ENCODE assay signal across 8 mouse cellular contexts in the genomic region with DNA sequence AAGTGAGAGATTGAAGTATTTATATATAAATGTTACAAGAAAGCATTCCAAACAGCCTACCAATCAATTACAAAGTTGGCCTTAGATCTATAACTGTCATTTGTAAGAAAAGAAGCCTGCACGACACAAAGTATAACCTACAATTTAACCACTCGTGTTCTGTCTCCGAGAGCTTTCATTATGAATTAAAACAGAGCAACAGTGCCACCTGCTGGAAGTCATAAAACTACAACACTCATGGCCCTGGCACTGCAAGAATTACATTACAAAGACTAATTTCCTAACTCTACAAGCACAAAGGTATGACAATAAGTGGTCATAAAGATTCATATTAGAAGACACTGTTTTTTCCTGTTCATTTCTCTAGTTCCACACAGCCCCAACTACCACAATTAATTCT. TPM values are rescaled to one million over a fixed set of nuclear protein-coding genes. Genes with fewer than 3 reads are reported as not detected.
A peak's percentile ranks its signal among the peaks of the same experiment; 100 is the strongest.
DNase-seq lines count a peak whose midpoint lies in the region; ATAC-seq and TF ChIP-seq lines count a peak whose summit lies in the region.

No protein-coding gene starts in this region.

- H3K27me3 ChIP-seq in limb, embryonic 11.5 days (ENCODE audit: control insufficient read depth, insufficient read depth, low read length): no peaks in the 10 kb centered on the region
- H3K27me3 ChIP-seq in limb, embryonic 10.5 days (ENCODE audit: low read depth, poor library complexity, severe bottlenecking): no peaks in the 10 kb centered on the region
- no peaks in the 10 kb centered on the region for H3K27me3 ChIP-seq in midbrain, postnatal 0 days (ENCODE audit: insufficient read depth, low read length)

- no peak overlapping the region for H3K4me3 ChIP-seq in limb, embryonic 11.5 days (ENCODE audit: low read depth, low read length)
- no peak overlapping the region for H3K4me3 ChIP-seq in limb, embryonic 10.5 days
- no peak overlapping the region for H3K4me3 ChIP-seq in midbrain, postnatal 0 days (ENCODE audit: low read depth, low read length)

- peaks cover 3% of the 10 kb centered on the region; the same call in 1 of the 2 replicates for H3K4me1 ChIP-seq in limb, embryonic 11.5 days (ENCODE audit: control insufficient read depth, insufficient read depth, low read length)
- peaks cover 3% of the 10 kb centered on the region; the same call in 1 of the 2 replicates for H3K4me1 ChIP-seq in limb, embryonic 10.5 days
- H3K4me1 ChIP-seq in midbrain, postnatal 0 days (ENCODE audit: insufficient read depth, low read length): no peaks in the 10 kb centered on the region

- DNase-seq in limb, embryonic 11.5 days (ENCODE audit: low spot score): peak; percentile 69
- no peak for DNase-seq in limb, embryonic 10.5 days (ENCODE audit: low spot score)
- peak; percentile 92 for DNase-seq in NIH3T3 (ENCODE audit: low read depth)
- peak; percentile 24 to 70 for DNase-seq in cerebellum, postnatal 25 days
- DNase-seq in heart, postnatal 14 days: peak; percentile 39 to 64
- DNase-seq in layer of hippocampus, adult 9-11 months: peak; percentile 34
- DNase-seq in midbrain, postnatal 0 days (ENCODE audit: low spot score): peak; percentile 72
- no peak for DNase-seq in urinary bladder, postnatal 4 days (ENCODE audit: low spot score in 2 of 2)

- H3K9ac ChIP-seq in limb, embryonic 11.5 days (ENCODE audit: low read length): no peak overlapping the region
- no peak overlapping the region for H3K9ac ChIP-seq in midbrain, postnatal 0 days (replicated peaks; ENCODE audit: low read length, poor library complexity, severe bottlenecking)

- peak; percentile 84 for TF ChIP-seq CTCF in midbrain, postnatal 0 days (IDR thresholded peaks at IDR 0.05)

- H3K36me3 ChIP-seq in limb, embryonic 11.5 days (ENCODE audit: control insufficient read depth, insufficient read depth, low read length): peaks cover 20% of the 10 kb centered on the region
- H3K36me3 ChIP-seq in limb, embryonic 10.5 days: peaks cover 89% of the 10 kb centered on the region
- H3K36me3 ChIP-seq in midbrain, postnatal 0 days (ENCODE audit: insufficient read depth, low read length): peaks cover 15% of the 10 kb centered on the region

- intact Hi-C loops in heart, postnatal 14 days (cut with DNase I): loop anchor here (10.0 kb wide), 1 partner anchor 1138 kb away; no protein-coding TSS in a partner anchor

- H3K4me2 ChIP-seq in limb, embryonic 11.5 days (ENCODE audit: low read depth, severe bottlenecking): no peak overlapping the region
- no peak overlapping the region for H3K4me2 ChIP-seq in midbrain, postnatal 0 days (ENCODE audit: low read depth, low read length, poor library complexity, severe bottlenecking)

- no peaks in the 10 kb centered on the region for H3K9me3 ChIP-seq in limb, embryonic 11.5 days (ENCODE audit: control insufficient read depth, low read length)
- H3K9me3 ChIP-seq in limb, embryonic 10.5 days (replicated peaks): no peaks in the 10 kb centered on the region
- no peaks in the 10 kb centered on the region for H3K9me3 ChIP-seq in midbrain, postnatal 0 days (ENCODE audit: low read length)

- no peak for ATAC-seq in limb, embryonic 11.5 days (ENCODE audit: insufficient number of reproducible peaks, low FRiP score, low TSS enrichment, low read depth)
- ATAC-seq in midbrain, postnatal 0 days (ENCODE audit: low FRiP score): peak; percentile 23; the same call in 1 of the 2 replicates

- no peak overlapping the region for H3K27ac ChIP-seq in limb, embryonic 11.5 days (replicated peaks; ENCODE audit: low read depth, low read length)
- no peak overlapping the region for H3K27ac ChIP-seq in limb, embryonic 10.5 days
- H3K27ac ChIP-seq in midbrain, postnatal 0 days (ENCODE audit: low read depth, low read length): no peak overlapping the region

- 15% methylated on average over 3 of the region's 3 CpGs for WGBS in limb, embryonic 11.5 days
- WGBS in limb, embryonic 10.5 days: 27% methylated on average over 3 of the region's 3 CpGs
- WGBS in midbrain, postnatal 0 days: 6% methylated on average over 3 of the region's 3 CpGs

RNA-seq across cellular contexts. Expression of gene Cdc5l, which starts 30.3 kb away (rescaled TPM):
- 88.4 and 95.1 TPM in 2 replicates for polyA plus RNA-seq in limb, embryonic 11.5 days (2014; fragmentation: Nextera tagmentation; extraction: Ambion mirVana)
- polyA plus RNA-seq in limb, embryonic 10.5 days (2016; fragmentation: Nextera tagmentation; extraction: Ambion mirVana): 68.3 and 68.9 TPM in 2 replicates
- total RNA-seq in heart, postnatal 14 days (2021): 10 to 100 TPM; 38.0 to 43.4 TPM
- total RNA-seq in midbrain, postnatal 0 days (2014; rRNA removed): 36.7 and 47.4 TPM in 2 replicates
- 54.3 and 57.9 TPM in 2 replicates for polyA plus RNA-seq in midbrain, postnatal 0 days (2015; fragmentation: Nextera tagmentation; extraction: Ambion mirVana)

Comparison
In these comparisons a context has a peak if more than half of its experiments do, and no peak if none do; other contexts are left out.
1. DNase-seq: peak in limb, embryonic 11.5 days (single experiment), NIH3T3 (single experiment), cerebellum, postnatal 25 days (2 of 2), heart, postnatal 14 days (2 of 2), layer of hippocampus, adult 9-11 months (single experiment) and midbrain, postnatal 0 days (single experiment); none in limb, embryonic 10.5 days (single experiment) and urinary bladder, postnatal 4 days (0 of 2).